Mouse (Mus musculus) intestine, postnatal 0 days (tissue): ENCODE data around the gene Dlg2. TPM values are rescaled to one million over a fixed set of nuclear protein-coding genes. Genes with fewer than 3 reads are reported as not detected.

Experiments used
- ATAC-seq: fragments of 200-750 bp; cut with Nextera tagmentation; 2 replicates; pipeline ENCODE4 v1.8.0; 2017; ENCODE audit warnings: mild to moderate bottlenecking, moderate TSS enrichment, moderate library complexity
- H3K27ac ChIP-seq: fragments of 300-500 bp; sonication (generic); 2 replicates; pipeline ENCODE4 v1.5.1; 2014; ENCODE audit warnings: mild to moderate bottlenecking, low read depth, low read length, moderate library complexity
- H3K27me3 ChIP-seq: fragments of 300-500 bp; sonication (generic); replicated peaks from 2 replicates; pipeline ENCODE4 v1.6.1; 2014; ENCODE audit warnings: low read length, mixed read lengths; ENCODE audit not compliant: control insufficient read depth, insufficient read depth
- H3K36me3 ChIP-seq: fragments of 300-500 bp; sonication (generic); 2 replicates; pipeline ENCODE4 v1.6.1; 2014; ENCODE audit warnings: mild to moderate bottlenecking, moderate library complexity; ENCODE audit not compliant: control insufficient read depth, insufficient read depth
- H3K4me1 ChIP-seq: fragments of 300-500 bp; sonication (generic); replicated peaks from 2 replicates; pipeline ENCODE4 v1.6.1; 2014; ENCODE audit warnings: antibody characterized with exemption, low read length, mixed read lengths; ENCODE audit not compliant: control insufficient read depth, insufficient read depth
- H3K4me2 ChIP-seq: fragments of 300-500 bp; sonication (generic); replicated peaks from 2 replicates; pipeline ENCODE4 v1.6.1; 2014; ENCODE audit warnings: low read depth, mild to moderate bottlenecking, moderate library complexity
- H3K4me3 ChIP-seq: fragments of 300-500 bp; sonication (generic); 2 replicates; pipeline ENCODE4 v1.5.1; 2014; ENCODE audit warnings: low read depth, low read length
- H3K9ac ChIP-seq: fragments of 300-500 bp; sonication (generic); 2 replicates; pipeline ENCODE4 v1.6.1; 2014; ENCODE audit warnings: mild to moderate bottlenecking, low read depth, low read length
- H3K9me3 ChIP-seq: fragments of 300-500 bp; sonication (generic); 2 replicates; pipeline ENCODE4 v1.6.1; 2016; ENCODE audit warnings: mixed run types; ENCODE audit not compliant: control insufficient read depth
- CTCF ChIP-seq: sonication (generic); IDR thresholded peaks from 2 replicates; pipeline ENCODE4 v1.5.1; 2016; ENCODE audit warnings: low read depth, mild to moderate bottlenecking, control low read depth, antibody characterized with exemption, moderate library complexity
- WGBS: fragments of 180-500 bp; shearing (Covaris S2); extraction: QIAGEN DNeasy Blood & Tissue Kit; methylation state at CpG from one replicate; pipeline ENCODE4 v1.1.7; 2014; 5-methylcytosine and 5-hydroxymethylcytosine counted together
- polyA plus RNA-seq: library from polyadenylated mRNA; unstranded; fragments of >200 nt; fragmentation: Nextera tagmentation; extraction: Ambion mirVana; gene quantifications from 2 replicates; pipeline ENCODE4 v1.2.1, GENCODE M21; 2015

The Dlg2 gene
- polyA plus RNA-seq, result 1.1 TPM in 2 replicates

- TF ChIP-seq CTCF, result no peak
- Histone ChIP-seq H3K4me2 (peak within 1 kb of the TSS; percentile 96), H3K4me3 (peak within 1 kb of the TSS; percentile 62), H3K27me3 (peaks cover 7% of the 10 kb centered on the region), H3K27ac (peak within 1 kb of the TSS; percentile 71), H3K9ac (peak within 1 kb of the TSS; percentile 66), H3K4me1 (0 out of 2 replicates have a peak, but pooled peaks cover 3% of the 10 kb centered on the region), H3K36me3 (0 out of 2 replicates have a peak, but pooled peaks cover 6% of the 10 kb centered on the region), H3K9me3 (no peaks in the 10 kb centered on the region)
- WGBS, result under 1% methylated on average over 32 of the region's 32 CpGs
- ATAC-seq, result peak; percentile 74
Observed at GRCm38 (mm10) chr7:90476313-90477245, at the start of gene Dlg2. TSS of gene Dlg2 (plus strand) at chr7:90476672.

GRCm38 (mm10) chr7:90427006-90427405 lies 49.5 kb upstream of the Dlg2 start:
- Histone ChIP-seq H3K36me3 (no peaks in the 10 kb centered on the region), H3K4me2 (peak overlapping the region; percentile 69), H3K27me3 (no peaks in the 10 kb centered on the region), H3K9me3 (no peaks in the 10 kb centered on the region), H3K4me1 (no peaks in the 10 kb centered on the region), H3K27ac (no peak overlapping the region), H3K4me3 (peak overlapping the region; percentile 39; the same call in 1 of the 2 replicates), H3K9ac (no peak overlapping the region)
- no peak for ATAC-seq
- no peak for TF ChIP-seq CTCF
- 59% methylated on average over 9 of the region's 9 CpGs for WGBS

- Histone ChIP-seq H3K27me3 (no peaks in the 10 kb centered on the region), H3K4me3 (no peak overlapping the region), H3K36me3 (no peaks in the 10 kb centered on the region), H3K9me3 (no peaks in the 10 kb centered on the region), H3K4me1 (no peaks in the 10 kb centered on the region), H3K4me2 (no peak overlapping the region), H3K9ac (no peak overlapping the region), H3K27ac (no peak overlapping the region)
- no peak for TF ChIP-seq CTCF
- no peak for ATAC-seq
Observed at GRCm38 (mm10) chr7:90432221-90432620, 44.3 kb upstream of the Dlg2 start.

GRCm38 (mm10) chr7:90440044-90440443 lies 36.4 kb upstream of the Dlg2 start:
- Histone ChIP-seq H3K27me3 (no peaks in the 10 kb centered on the region), H3K9ac (no peak overlapping the region), H3K27ac (no peak overlapping the region), H3K36me3 (no peaks in the 10 kb centered on the region), H3K4me1 (no peaks in the 10 kb centered on the region), H3K4me3 (no peak overlapping the region), H3K9me3 (no peaks in the 10 kb centered on the region), H3K4me2 (no peak overlapping the region)
- ATAC-seq, result no peak
- no peak for TF ChIP-seq CTCF
- WGBS, result 81% methylated on average over 4 of the region's 4 CpGs

- Histone ChIP-seq H3K36me3 (no peaks in the 10 kb centered on the region; the same call in 1 of the 2 replicates), H3K4me2 (peak overlapping the region; percentile 80), H3K9ac (peak overlapping the region; percentile 100), H3K4me1 (no peaks in the 10 kb centered on the region), H3K9me3 (no peaks in the 10 kb centered on the region), H3K27ac (peak overlapping the region; percentile 54; the same call in 1 of the 2 replicates), H3K27me3 (no peaks in the 10 kb centered on the region), H3K4me3 (peak overlapping the region; percentile 98)
- ATAC-seq, result no peak
- 11% methylated on average over 4 of the region's 4 CpGs for WGBS
- no peak for TF ChIP-seq CTCF
Observed at GRCm38 (mm10) chr7:90442070-90442469, 34.4 kb upstream of the Dlg2 start.

- no peaks in the 10 kb centered on the region for H3K4me1 ChIP-seq
- H3K36me3 ChIP-seq, result peaks cover 2% of the 10 kb centered on the region; the same call in 1 of the 2 replicates
- H3K4me2 ChIP-seq, result peak within 1 kb of the TSS; percentile 80
- peak within 1 kb of the TSS; percentile 98 for H3K4me3 ChIP-seq
- no peaks in the 10 kb centered on the region for H3K27me3 ChIP-seq
- under 1% methylated on average over 42 of the region's 54 CpGs for WGBS
- no peak for TF ChIP-seq CTCF
- H3K27ac ChIP-seq, result peak within 1 kb of the TSS; percentile 99
- H3K9me3 ChIP-seq, result no peaks in the 10 kb centered on the region
- H3K9ac ChIP-seq, result peak within 1 kb of the TSS; percentile 100
- peak; percentile 98 for ATAC-seq
Observed at GRCm38 (mm10) chr7:90442518-90443080, 33.9 kb upstream of the Dlg2 start, which contains the start of gene Crebzf. TSS of gene Crebzf (plus strand) at chr7:90442729.
